15 mouse cellular contexts compared by ENCODE assay signal in the genomic region with DNA sequence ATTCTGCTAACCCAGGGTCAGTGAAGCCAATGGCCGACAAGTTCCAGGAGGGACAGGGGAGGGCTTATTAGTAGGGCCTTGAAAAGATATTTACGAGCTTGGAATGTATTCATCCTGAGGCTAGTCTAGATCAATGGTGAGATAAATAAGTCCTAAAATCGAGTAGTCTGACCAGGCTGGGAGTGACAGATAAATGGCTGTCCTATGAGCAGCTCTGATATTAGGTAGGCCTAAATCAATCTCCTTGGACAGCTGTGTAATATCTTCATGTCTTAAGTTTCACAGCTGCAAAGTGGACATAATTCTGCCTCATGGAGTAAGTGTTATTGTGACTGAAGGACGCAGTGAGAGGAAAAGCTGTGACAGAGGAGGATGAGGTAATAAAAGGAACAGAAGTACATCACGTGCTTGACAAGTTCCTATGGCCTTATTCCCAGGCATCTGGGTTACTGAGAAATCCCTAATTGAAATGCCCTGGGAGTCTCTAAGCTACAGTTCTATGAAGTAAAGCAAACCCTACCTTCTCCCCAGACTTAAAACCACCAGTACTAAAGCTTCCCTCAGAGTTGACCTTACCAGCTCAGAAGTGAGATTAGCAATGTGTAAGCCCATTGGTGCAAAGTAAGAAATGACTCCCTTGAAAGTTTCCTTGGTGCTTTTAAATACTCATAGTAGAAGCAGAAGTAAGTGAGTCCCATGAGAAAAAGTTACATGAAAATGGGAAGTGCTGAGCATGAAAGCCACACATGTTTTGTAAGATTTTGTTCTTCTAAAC.
A peak's percentile ranks its signal among the peaks of the same experiment; 100 is the strongest.
DNase-seq lines count a peak whose midpoint lies in the region; ATAC-seq and TF ChIP-seq lines count a peak whose summit lies in the region.
"Had no signal": no experiment of that assay in that cellular context is flagged by ENCODE, and none has a peak within 500 bp of the region (broad histone marks: within the 10 kb centered on the region; RNA-seq: fewer than 3 reads in every experiment).

No protein-coding gene starts in this region.

- H3K36me3 ChIP-seq in kidney, embryonic 14.5 days (ENCODE audit: control insufficient read depth, insufficient read depth, low read length): no peaks in the 10 kb centered on the region
- H3K36me3 ChIP-seq in G1E (replicated peaks): no peaks in the 10 kb centered on the region
- H3K36me3 ChIP-seq in forebrain, postnatal 0 days (ENCODE audit: insufficient read depth): no peaks in the 10 kb centered on the region
- H3K36me3 ChIP-seq: heart, embryonic 10.5 days had no signal

- peak; percentile 39; the same call in 1 of the 2 replicates for ATAC-seq in kidney, embryonic 14.5 days (ENCODE audit: low FRiP score, low TSS enrichment)
- peak; percentile 59 for ATAC-seq in G1E (ENCODE audit: extremely low read depth, insufficient number of reproducible peaks, low FRiP score, poor library complexity, severe bottlenecking)
- peak; percentile 70 for ATAC-seq in erythroid progenitor cell, adult 5-6 weeks (replicated peaks; ENCODE audit: low FRiP score, poor library complexity, severe bottlenecking)
- ATAC-seq in megakaryocyte progenitor cell, adult 5-6 weeks (replicated peaks; ENCODE audit: poor library complexity): peak; percentile 78
- no peak for ATAC-seq in forebrain, postnatal 0 days
- ATAC-seq: Patski had no signal

- no peaks in the 10 kb centered on the region for H3K27me3 ChIP-seq in kidney, embryonic 14.5 days (ENCODE audit: control insufficient read depth, insufficient read depth, low read length)
- no peaks in the 10 kb centered on the region for H3K27me3 ChIP-seq in G1E (ENCODE audit: insufficient read depth, low read length)
- no peaks in the 10 kb centered on the region for H3K27me3 ChIP-seq in forebrain, postnatal 0 days (ENCODE audit: insufficient read depth, low read length)
- H3K27me3 ChIP-seq: Patski had no signal

- H3K4me2 ChIP-seq in kidney, embryonic 14.5 days (replicated peaks; ENCODE audit: low read depth, low read length): no peak overlapping the region
- H3K4me2 ChIP-seq in forebrain, postnatal 0 days (ENCODE audit: low read depth): no peak overlapping the region

- no peak overlapping the region for H3K27ac ChIP-seq in kidney, embryonic 14.5 days (ENCODE audit: low read depth, low read length)
- H3K27ac ChIP-seq in forebrain, postnatal 0 days (ENCODE audit: low read depth, low read length): no peak overlapping the region
- H3K27ac ChIP-seq: heart, embryonic 10.5 days had no signal

- no peak for DNase-seq in kidney, adult 8-10 months
- DNase-seq in G1E (ENCODE audit: low spot score): no peak
- DNase-seq in gastrocnemius, postnatal 36 days: no peak
- no peak for DNase-seq in forebrain, postnatal 0 days
- DNase-seq in cerebellum, postnatal 14 days: no peak
- DNase-seq: adrenal gland, postnatal 10 days; embryo, embryonic 11 days; kidney, postnatal 14 days; lung, postnatal 14 days; thymus, postnatal 36 days had no signal

- TF ChIP-seq CTCF in G1E (IDR thresholded peaks at IDR 0.05; ENCODE audit: low read depth, low read length): no peak
- no peak for TF ChIP-seq CTCF in forebrain, postnatal 0 days (IDR thresholded peaks at IDR 0.05; ENCODE audit: low read depth)

- peaks cover 3% of the 10 kb centered on the region; the same call in 1 of the 2 replicates for H3K4me1 ChIP-seq in kidney, embryonic 14.5 days (ENCODE audit: control insufficient read depth, insufficient read depth, low read length)
- peaks cover 61% of the 10 kb centered on the region for H3K4me1 ChIP-seq in G1E (ENCODE audit: insufficient read depth, low read depth, low read length)
- H3K4me1 ChIP-seq in forebrain, postnatal 0 days (ENCODE audit: insufficient read depth): no peaks in the 10 kb centered on the region
- H3K4me1 ChIP-seq: heart, embryonic 10.5 days had no signal

- WGBS in kidney, embryonic 14.5 days: 15% methylated on average over 5 of the region's 5 CpGs
- 70% methylated on average over 5 of the region's 5 CpGs for WGBS in forebrain, postnatal 0 days

- H3K4me3 ChIP-seq in kidney, embryonic 14.5 days (ENCODE audit: low read length): no peak overlapping the region
- H3K4me3 ChIP-seq in G1E (ENCODE audit: low read depth, low read length): no peak overlapping the region; the same call in 1 of the 2 replicates
- H3K4me3 ChIP-seq in forebrain, postnatal 0 days (ENCODE audit: low read depth, low read length): no peak overlapping the region
- H3K4me3 ChIP-seq: heart, embryonic 10.5 days had no signal

- intact Hi-C loops in gastrocnemius, postnatal 36 days (cut with DNase I): no loop called here

- no peaks in the 10 kb centered on the region for H3K9me3 ChIP-seq in kidney, embryonic 14.5 days (ENCODE audit: control insufficient read depth, low read length)
- H3K9me3 ChIP-seq in G1E (replicated peaks): no peaks in the 10 kb centered on the region
- no peaks in the 10 kb centered on the region for H3K9me3 ChIP-seq in forebrain, postnatal 0 days (ENCODE audit: low read length)
- H3K9me3 ChIP-seq: heart, embryonic 10.5 days had no signal

- H3K9ac ChIP-seq in kidney, embryonic 14.5 days (ENCODE audit: low read depth, low read length): no peak overlapping the region
- H3K9ac ChIP-seq in forebrain, postnatal 0 days: no peak overlapping the region
